Mouse (Mus musculus): ENCODE measurements around the gene Tnfsf4. TPM values are rescaled to one million over a fixed set of nuclear protein-coding genes. Genes with fewer than 3 reads are reported as not detected.

The Tnfsf4 gene
- polyA plus RNA-seq, 1 experiment, result 0.13 TPM

- 94% methylated on average over 7 of the region's 7 CpGs for WGBS
- no peaks in the 10 kb centered on the region for H3K4me1 ChIP-seq (ENCODE audit: control insufficient read depth, insufficient read depth, insufficient read length)
- H3K4me3 ChIP-seq (ENCODE audit: extremely low read depth, insufficient read depth, insufficient read length), result no peak overlapping the region
- no peak overlapping the region for H3K27ac ChIP-seq (ENCODE audit: insufficient read depth, low read length)
- no peak for DNase-seq (ENCODE audit: low read depth in 1 of 2, low spot score in 2 of 2)
- no peaks in the 10 kb centered on the region for H3K27me3 ChIP-seq (ENCODE audit: control insufficient read depth, insufficient read depth, low read length)
- TF ChIP-seq POLR2A (IDR thresholded peaks at IDR 0.05; ENCODE audit: low read depth, low read length), result no peak
- H3K36me3 ChIP-seq (ENCODE audit: control insufficient read depth, insufficient read depth, low read length), result no peaks in the 10 kb centered on the region
Observed at GRCm38 (mm10) chr1:161444858-161445257, 49.6 kb downstream of the Tnfsf4 start.

- no peaks in the 10 kb centered on the region for H3K36me3 ChIP-seq (ENCODE audit: control insufficient read depth, insufficient read depth, low read length)
- H3K4me1 ChIP-seq (ENCODE audit: control insufficient read depth, insufficient read depth, insufficient read length), result no peaks in the 10 kb centered on the region
- WGBS, result 56% methylated on average over 3 of the region's 3 CpGs
- H3K27ac ChIP-seq (ENCODE audit: insufficient read depth, low read length), result no peak overlapping the region
- H3K27me3 ChIP-seq (ENCODE audit: control insufficient read depth, insufficient read depth, low read length), result no peaks in the 10 kb centered on the region
- DNase-seq (ENCODE audit: low read depth in 1 of 2, low spot score in 2 of 2), result no peak
- H3K4me3 ChIP-seq (ENCODE audit: extremely low read depth, insufficient read depth, insufficient read length), result no peak overlapping the region
- TF ChIP-seq CTCF (IDR thresholded peaks at IDR 0.05; ENCODE audit: extremely low read depth, insufficient read depth, insufficient read length, insufficient replicate concordance), result no peak
- no peak for TF ChIP-seq POLR2A (IDR thresholded peaks at IDR 0.05; ENCODE audit: low read depth, low read length)
Observed at GRCm38 (mm10) chr1:161451683-161452245, 56.6 kb downstream of the Tnfsf4 start.

- DNase-seq (ENCODE audit: low read depth in 1 of 2, low spot score in 2 of 2), result no peak
- Histone ChIP-seq H3K27ac (ENCODE audit: insufficient read depth, low read length) (no peak overlapping the region), H3K4me3 (ENCODE audit: extremely low read depth, insufficient read depth, insufficient read length) (no peak overlapping the region), H3K27me3 (ENCODE audit: control insufficient read depth, insufficient read depth, low read length) (no peaks in the 10 kb centered on the region), H3K4me1 (ENCODE audit: control insufficient read depth, insufficient read depth, insufficient read length) (no peaks in the 10 kb centered on the region), H3K36me3 (ENCODE audit: control insufficient read depth, insufficient read depth, low read length) (no peaks in the 10 kb centered on the region)
- 94% methylated on average over 1 of the region's 1 CpGs for WGBS
- TF ChIP-seq CTCF (IDR thresholded peaks at IDR 0.05; ENCODE audit: extremely low read depth, insufficient read depth, insufficient read length, insufficient replicate concordance) (no peak), POLR2A (IDR thresholded peaks at IDR 0.05; ENCODE audit: low read depth, low read length) (no peak)
Observed at GRCm38 (mm10) chr1:161452250-161452649, 57.0 kb downstream of the Tnfsf4 start.

GRCm38 (mm10) chr1:161463388-161464085 lies 68.3 kb downstream of the Tnfsf4 start:
- no peak for DNase-seq (ENCODE audit: low read depth in 1 of 2, low spot score in 2 of 2)
- no peak for TF ChIP-seq CTCF (IDR thresholded peaks at IDR 0.05; ENCODE audit: extremely low read depth, insufficient read depth, insufficient read length, insufficient replicate concordance)
- TF ChIP-seq POLR2A (IDR thresholded peaks at IDR 0.05; ENCODE audit: low read depth, low read length), result no peak

More at GRCm38 (mm10) chr1:161463388-161464085, 68.3 kb downstream of the Tnfsf4 start:
- Histone ChIP-seq H3K4me1 (ENCODE audit: control insufficient read depth, insufficient read depth, insufficient read length) (no peaks in the 10 kb centered on the region), H3K4me3 (ENCODE audit: extremely low read depth, insufficient read depth, insufficient read length) (no peak overlapping the region), H3K27me3 (ENCODE audit: control insufficient read depth, insufficient read depth, low read length) (no peaks in the 10 kb centered on the region), H3K27ac (ENCODE audit: insufficient read depth, low read length) (no peak overlapping the region), H3K36me3 (ENCODE audit: control insufficient read depth, insufficient read depth, low read length) (no peaks in the 10 kb centered on the region)
- WGBS, result 77% methylated on average over 2 of the region's 2 CpGs

Other genes with a start within 250 kb of the Tnfsf4 start
- not detected in 2 replicates for gene Tex50, start 236.1 kb upstream of the Tnfsf4 start, polyA plus RNA-seq (2012; rRNA removed)
- gene Prdx6, start 144.2 kb upstream of the Tnfsf4 start, polyA plus RNA-seq (2012; rRNA removed), result 28.4 and 29.0 TPM in 2 replicates
- 0.09 and 0.21 TPM in 2 replicates for gene Tnfsf18, start 99.2 kb downstream of the Tnfsf4 start, polyA plus RNA-seq (2012; rRNA removed)